Mouse (Mus musculus) thymus, adult 2 months (tissue): ENCODE data around the gene Dhx33.

Source experiments
- CTCF ChIP-seq: fragments of 200-500 bp; IDR thresholded peaks from 2 replicates; pipeline ENCODE4 v1.5.1; 2012; ENCODE audit warnings: mild to moderate bottlenecking, control low read depth, low read length, moderate library complexity, borderline replicate concordance; ENCODE audit not compliant: control insufficient read depth, poor library complexity, insufficient read depth; ENCODE audit errors: extremely low read depth
- POLR2A ChIP-seq: fragments of 200-500 bp; IDR thresholded peaks from 2 replicates; pipeline ENCODE4 v1.6.1; 2012; ENCODE audit warnings: mild to moderate bottlenecking, low read length, control low read depth, moderate library complexity; ENCODE audit not compliant: control insufficient read depth, poor library complexity, insufficient read depth; ENCODE audit errors: extremely low read depth

- TF ChIP-seq CTCF (no peak), POLR2A (no peak)
Measured at GRCm38 (mm10) chr11:70980751-70981510, 23.3 kb downstream of the Dhx33 start.
